ENCODE assay signal across 28 mouse cellular contexts in genomic region chr4:119670736-119671135, GRCm38 (mm10). TPM values are rescaled to one million over a fixed set of nuclear protein-coding genes. Genes with fewer than 3 reads are reported as not detected.
DNase-seq lines count a peak whose midpoint lies in the region; ATAC-seq and TF ChIP-seq lines count a peak whose summit lies in the region.
"Had no signal": no experiment of that assay in that cellular context is flagged by ENCODE, and none has a peak within 500 bp of the region (broad histone marks: within the 10 kb centered on the region; RNA-seq: fewer than 3 reads in every experiment).

No protein-coding gene starts in this region.

- no peak for DNase-seq in forebrain, embryonic 10.5 days (ENCODE audit: extremely low spot score, low spot score)
- DNase-seq in left cerebral cortex, postnatal 4 days, result peak; percentile 43
- no peak for DNase-seq in left cerebral cortex, postnatal 10 days (ENCODE audit: extremely low spot score in 1 of 2, low spot score in 2 of 2)
- DNase-seq in thymus, postnatal 36 days, result peak; percentile 14 to 36
- no peak for DNase-seq in thymus, adult 2 months
- no peak for DNase-seq in lung, postnatal 4 days
- DNase-seq: adrenal gland, postnatal 25 days; cerebellum, adult 8-10 months; gastrocnemius, postnatal 10 days; layer of hippocampus, adult 9-11 months; lung, embryonic 14.5 days had no signal

- no peak for TF ChIP-seq CTCF in thymus, adult 2 months (IDR thresholded peaks at IDR 0.05; ENCODE audit: borderline replicate concordance, control insufficient read depth, extremely low read depth, insufficient read depth, low read length, poor library complexity)

- WGBS in forebrain, embryonic 13.5 days, result 85% methylated on average over 6 of the region's 6 CpGs
- 86% methylated on average over 6 of the region's 6 CpGs for WGBS in forebrain, embryonic 10.5 days
- 87% methylated on average over 6 of the region's 6 CpGs for WGBS in thymus, adult 2 months

- no peaks in the 10 kb centered on the region for H3K36me3 ChIP-seq in forebrain, embryonic 13.5 days (ENCODE audit: poor library complexity, severe bottlenecking)
- H3K36me3 ChIP-seq in forebrain, embryonic 10.5 days (replicated peaks), result no peaks in the 10 kb centered on the region
- H3K36me3 ChIP-seq in thymus, adult 2 months (ENCODE audit: control insufficient read depth, insufficient read depth, low read length), result no peaks in the 10 kb centered on the region
- H3K36me3 ChIP-seq: embryonic facial prominence, embryonic 15.5 days; heart, embryonic 13.5 days; limb, embryonic 15.5 days; stomach, embryonic 15.5 days had no signal

- H3K4me1 ChIP-seq in forebrain, embryonic 13.5 days, result peaks cover 21% of the 10 kb centered on the region
- H3K4me1 ChIP-seq in forebrain, embryonic 10.5 days, result peaks cover 30% of the 10 kb centered on the region
- H3K4me1 ChIP-seq in thymus, adult 2 months (replicated peaks; ENCODE audit: control insufficient read depth, insufficient read depth, low read length), result peaks cover 52% of the 10 kb centered on the region
- H3K4me1 ChIP-seq: embryonic facial prominence, embryonic 15.5 days; stomach, embryonic 15.5 days had no signal

- ATAC-seq in forebrain, embryonic 13.5 days, result 0 out of 2 replicates have a peak, but pooled peaks have one; percentile 1
- ATAC-seq: CD4-positive, CD25-positive, alpha-beta regulatory T cell, adult 4 months; intestine, postnatal 0 days had no signal

- peak overlapping the region; percentile 17; the same call in 1 of the 2 replicates for H3K4me2 ChIP-seq in forebrain, embryonic 13.5 days
- H3K4me2 ChIP-seq: embryonic facial prominence, embryonic 15.5 days; heart, embryonic 13.5 days; limb, embryonic 15.5 days; lung, embryonic 14.5 days; stomach, embryonic 15.5 days had no signal

- no peak overlapping the region for H3K4me3 ChIP-seq in forebrain, embryonic 13.5 days
- no peak overlapping the region for H3K4me3 ChIP-seq in forebrain, embryonic 10.5 days
- H3K4me3 ChIP-seq in thymus, adult 2 months (ENCODE audit: control insufficient read depth, insufficient read depth, low read length), result no peak overlapping the region
- H3K4me3 ChIP-seq: embryonic facial prominence, embryonic 15.5 days; heart, embryonic 13.5 days; limb, embryonic 15.5 days; megakaryocyte, embryonic 14.5 days; stomach, embryonic 15.5 days had no signal

- intact Hi-C loops in left cerebral cortex, postnatal 4 days (cut with DNase I), result no loop called here
- intact Hi-C loops in left cerebral cortex, postnatal 10 days (cut with DNase I), result no loop called here

- H3K9ac ChIP-seq in forebrain, embryonic 13.5 days, result peak overlapping the region; percentile 22
- H3K9ac ChIP-seq: embryonic facial prominence, embryonic 15.5 days; heart, embryonic 13.5 days; limb, embryonic 15.5 days; liver, embryonic 14.5 days; lung, embryonic 14.5 days; stomach, embryonic 15.5 days had no signal

- no peaks in the 10 kb centered on the region for H3K27me3 ChIP-seq in forebrain, embryonic 13.5 days
- no peaks in the 10 kb centered on the region for H3K27me3 ChIP-seq in forebrain, embryonic 10.5 days (ENCODE audit: poor library complexity, severe bottlenecking)
- no peaks in the 10 kb centered on the region for H3K27me3 ChIP-seq in thymus, adult 2 months (ENCODE audit: control insufficient read depth, insufficient read depth, low read length)
- H3K27me3 ChIP-seq: embryonic facial prominence, embryonic 15.5 days; heart, embryonic 13.5 days; limb, embryonic 15.5 days; stomach, embryonic 15.5 days had no signal

- peak overlapping the region; percentile 81 for H3K27ac ChIP-seq in forebrain, embryonic 13.5 days
- no peak overlapping the region for H3K27ac ChIP-seq in forebrain, embryonic 10.5 days
- no peak overlapping the region; the same call in 1 of the 2 replicates for H3K27ac ChIP-seq in thymus, adult 2 months (ENCODE audit: control insufficient read depth, insufficient read depth, low read length)
- H3K27ac ChIP-seq: embryonic facial prominence, embryonic 15.5 days; heart, embryonic 13.5 days; limb, embryonic 15.5 days; liver, embryonic 14.5 days; stomach, embryonic 15.5 days had no signal

- TF ChIP-seq POLR2A in thymus, adult 2 months (IDR thresholded peaks at IDR 0.05; ENCODE audit: control insufficient read depth, extremely low read depth, insufficient read depth, low read length, poor library complexity), result no peak

- no peaks in the 10 kb centered on the region for H3K9me3 ChIP-seq in forebrain, embryonic 13.5 days (replicated peaks)
- H3K9me3 ChIP-seq in forebrain, embryonic 10.5 days, result no peaks in the 10 kb centered on the region
- H3K9me3 ChIP-seq: embryonic facial prominence, embryonic 15.5 days; heart, embryonic 13.5 days; limb, embryonic 15.5 days; megakaryocyte, embryonic 14.5 days; stomach, embryonic 15.5 days had no signal

RNA-seq across cellular contexts. Expression of gene Guca2b, which starts 12.0 kb away (rescaled TPM):
- polyA plus RNA-seq in forebrain, embryonic 13.5 days (2015; fragmentation: Nextera tagmentation; extraction: Ambion mirVana), result not detected in 2 replicates
- polyA plus RNA-seq in forebrain, embryonic 10.5 days (2016; fragmentation: Nextera tagmentation; extraction: Ambion mirVana), result not detected in 2 replicates
- total RNA-seq in left cerebral cortex, postnatal 4 days (2021), result not detected
- not detected for total RNA-seq in left cerebral cortex, postnatal 10 days (2021)
- 1.7 and 2.7 TPM in 2 replicates for polyA plus RNA-seq in thymus, adult 2 months (2012; rRNA removed)
- total RNA-seq: adrenal gland, postnatal 25 days; common myeloid progenitor, adult 5-6 weeks; ES-E14; gastrocnemius, postnatal 10 days; granulocyte monocyte progenitor cell, adult 5-6 weeks; heart, postnatal 25 days; left cerebral cortex, adult 18-20 months; left cerebral cortex, postnatal 36 days; midbrain, postnatal 0 days had no signal
- polyA plus RNA-seq: CD4-positive, CD25-positive, alpha-beta regulatory T cell, adult 4 months; embryonic facial prominence, embryonic 15.5 days; heart, embryonic 13.5 days; limb, embryonic 15.5 days; lung, embryonic 14.5 days; midbrain, postnatal 0 days; neural tube, embryonic 14.5 days had no signal

RNA-seq across cellular contexts. Expression of gene Guca2a, which starts 33.2 kb away (rescaled TPM):
- not detected in 2 replicates for polyA plus RNA-seq in forebrain, embryonic 13.5 days (2015; fragmentation: Nextera tagmentation; extraction: Ambion mirVana)
- not detected in 2 replicates for polyA plus RNA-seq in forebrain, embryonic 10.5 days (2016; fragmentation: Nextera tagmentation; extraction: Ambion mirVana)
- total RNA-seq in left cerebral cortex, postnatal 4 days (2021), result not detected
- total RNA-seq in left cerebral cortex, postnatal 10 days (2021), result not detected
- 0.54 and 0.75 TPM in 2 replicates for polyA plus RNA-seq in thymus, adult 2 months (2012; rRNA removed)
- total RNA-seq: common myeloid progenitor, adult 5-6 weeks; ES-E14; gastrocnemius, postnatal 10 days; granulocyte monocyte progenitor cell, adult 5-6 weeks; heart, postnatal 25 days; left cerebral cortex, adult 18-20 months; left cerebral cortex, postnatal 36 days; midbrain, postnatal 0 days had no signal
- polyA plus RNA-seq: CD4-positive, CD25-positive, alpha-beta regulatory T cell, adult 4 months; embryonic facial prominence, embryonic 15.5 days; heart, embryonic 13.5 days; limb, embryonic 15.5 days; liver, embryonic 14.5 days; midbrain, postnatal 0 days; neural tube, embryonic 14.5 days had no signal

Comparison
In these comparisons a context has a peak if more than half of its experiments do, and no peak if none do; other contexts are left out.
1. DNase-seq: peak in left cerebral cortex, postnatal 4 days (single experiment) and thymus, postnatal 36 days (2 of 2); none in forebrain, embryonic 10.5 days (single experiment), left cerebral cortex, postnatal 10 days (0 of 2), thymus, adult 2 months (single experiment) and lung, postnatal 4 days (0 of 2).